Mouse (Mus musculus): ENCODE data around the gene 4833423E24Rik.

DNA sequence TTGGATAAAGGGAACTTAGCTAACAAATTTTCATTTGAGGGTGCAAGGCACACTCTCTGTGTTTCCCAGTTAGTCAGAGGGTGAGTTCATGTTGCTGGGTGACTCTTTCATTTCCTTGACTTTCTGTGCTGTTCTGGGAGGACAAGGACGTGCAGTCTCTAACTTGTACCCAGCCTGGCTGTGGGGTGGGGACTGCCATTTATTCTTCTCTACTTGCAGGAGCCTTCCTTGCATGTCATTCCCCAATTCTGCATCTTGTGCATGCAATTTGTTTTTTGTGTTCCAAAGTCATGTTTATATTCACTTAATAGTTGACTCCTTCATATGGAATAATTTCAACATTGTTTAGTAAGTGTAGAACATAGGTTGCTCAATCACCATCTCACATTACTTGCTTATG, 36.0 kb upstream of the 4833423E24Rik start:
- TF ChIP-seq EP300 (optimal IDR thresholded peaks at IDR 0.05) (no peak), CTCF (IDR thresholded peaks at IDR 0.05; ENCODE audit: low read depth) (no peak)

Measured in stomach, postnatal 0 days (tissue).